Mouse (Mus musculus) lung, postnatal 0 days (tissue): ENCODE measurements at regions not wholly inside any gene's neighbourhood (a gene's known extent, or its start where the extent isn't known, plus 50 kb on each side); places are given as distances from the start of the nearest gene placed in this dataset.

Source experiments
- ATAC-seq: fragments of 200-750 bp; cut with Nextera tagmentation; 2 replicates; pipeline ENCODE4 v1.8.0; 2017; ENCODE audit warnings: moderate library complexity
- DNase-seq: peaks from one replicate; pipeline ENCODE4 v3.0.0-alpha.2; 2016; ENCODE audit warnings: low spot score
- H3K27ac ChIP-seq: fragments of 300-500 bp; sonication (generic); 2 replicates; pipeline ENCODE4 v1.5.1; 2014; ENCODE audit warnings: antibody characterized with exemption, mild to moderate bottlenecking, low read length, mixed read lengths
- H3K27me3 ChIP-seq: fragments of 300-500 bp; sonication (generic); replicated peaks from 2 replicates; pipeline ENCODE4 v1.6.1; 2014; ENCODE audit warnings: low read length, mixed read lengths; ENCODE audit not compliant: insufficient read depth
- H3K36me3 ChIP-seq: fragments of 300-500 bp; sonication (generic); 2 replicates; pipeline ENCODE4 v1.6.1; 2014; ENCODE audit warnings: low read length, mixed read lengths; ENCODE audit not compliant: insufficient read depth
- H3K4me1 ChIP-seq: fragments of 300-500 bp; sonication (generic); 2 replicates; pipeline ENCODE4 v1.6.1; 2014; ENCODE audit warnings: antibody characterized with exemption, low read depth, low read length, mixed read lengths; ENCODE audit not compliant: insufficient read depth
- H3K4me2 ChIP-seq: fragments of 300-500 bp; sonication (generic); replicated peaks from 2 replicates; pipeline ENCODE4 v1.6.1; 2014; ENCODE audit warnings: low read depth, mild to moderate bottlenecking, low read length, moderate library complexity, mixed read lengths
- H3K4me3 ChIP-seq: fragments of 300-500 bp; sonication (generic); 2 replicates; pipeline ENCODE4 v1.5.1; 2014; ENCODE audit warnings: low read depth, low read length
- H3K9ac ChIP-seq: fragments of 300-500 bp; sonication (generic); replicated peaks from 2 replicates; pipeline ENCODE4 v1.6.1; 2014; ENCODE audit warnings: low read depth, mild to moderate bottlenecking
- H3K9me3 ChIP-seq: fragments of 300-500 bp; sonication (generic); 2 replicates; pipeline ENCODE4 v1.6.1; 2016; ENCODE audit warnings: low read length, mixed read lengths
- CTCF ChIP-seq: IDR thresholded peaks from 2 replicates; pipeline ENCODE4 v1.5.1; 2016; ENCODE audit warnings: antibody characterized with exemption, mild to moderate bottlenecking
- EP300 ChIP-seq: IDR thresholded peaks from 2 replicates; pipeline ENCODE4 v1.6.1; 2016; ENCODE audit warnings: antibody characterized with exemption, mild to moderate bottlenecking, control low read depth
- WGBS: fragments of 180-500 bp; shearing (Covaris S2); extraction: QIAGEN DNeasy Blood & Tissue Kit; methylation state at CpG from one replicate; pipeline ENCODE4 v1.1.7; 2014; 5-methylcytosine and 5-hydroxymethylcytosine counted together

DNA sequence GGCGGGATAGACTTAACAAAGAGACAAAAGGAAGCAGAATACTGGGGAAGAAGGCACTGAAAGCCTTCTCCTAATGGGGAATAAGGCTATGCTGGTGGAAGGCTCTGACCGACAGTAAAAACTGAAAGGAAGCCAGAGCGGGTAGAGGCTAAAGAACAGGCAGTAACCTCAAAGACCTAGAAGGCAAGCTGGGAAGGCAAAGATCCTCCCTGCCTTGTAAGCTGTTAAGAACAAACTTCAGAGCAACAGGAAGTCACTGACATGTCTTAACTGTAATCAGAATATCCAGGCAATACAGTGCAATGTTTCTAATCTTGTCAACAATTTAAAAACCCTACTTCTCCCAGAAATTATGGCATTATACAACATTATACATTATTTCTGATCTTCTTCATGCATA lies 235.2 kb upstream of the Mef2c start:
- TF ChIP-seq EP300 (no peak), CTCF (no peak)
- 58% methylated on average over 3 of the region's 3 CpGs for WGBS
- no peak for DNase-seq

DNA sequence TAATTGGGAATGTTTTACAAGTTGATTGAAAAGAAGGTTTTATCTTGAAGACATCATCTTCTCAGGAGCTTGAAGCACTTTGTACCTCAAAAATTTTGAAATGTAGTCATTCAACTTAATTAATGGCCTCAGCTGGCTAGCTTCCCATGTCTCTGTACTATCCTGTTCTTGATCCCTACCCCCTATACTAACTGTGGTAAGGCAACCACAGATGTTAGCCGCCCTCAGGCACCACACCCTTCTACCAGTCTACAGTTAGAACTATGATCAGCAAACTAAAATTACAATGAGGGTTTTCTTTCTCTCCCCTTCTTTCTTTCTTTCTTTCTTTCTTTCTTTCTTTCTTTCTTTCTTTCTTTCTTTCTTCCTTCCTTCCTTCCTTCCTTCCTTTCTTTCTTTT lies 225.1 kb upstream of the Mef2c start:
- Histone ChIP-seq H3K4me1 (no peaks in the 10 kb centered on the region), H3K4me3 (no peak overlapping the region), H3K27ac (no peak overlapping the region), H3K9ac (no peak overlapping the region), H3K4me2 (no peak overlapping the region), H3K9me3 (no peaks in the 10 kb centered on the region), H3K27me3 (no peaks in the 10 kb centered on the region), H3K36me3 (no peaks in the 10 kb centered on the region)
- WGBS, result 87% methylated on average over 1 of the region's 1 CpGs
- no peak for DNase-seq
- no peak for ATAC-seq
- TF ChIP-seq CTCF (no peak), EP300 (no peak)

More for the DNA sequence above, 235.2 kb upstream of the Mef2c start:
- Histone ChIP-seq H3K9ac (no peak overlapping the region), H3K4me3 (no peak overlapping the region), H3K27ac (no peak overlapping the region), H3K4me2 (no peak overlapping the region), H3K27me3 (no peaks in the 10 kb centered on the region), H3K36me3 (no peaks in the 10 kb centered on the region), H3K4me1 (no peaks in the 10 kb centered on the region), H3K9me3 (no peaks in the 10 kb centered on the region)
- ATAC-seq, result no peak

DNA sequence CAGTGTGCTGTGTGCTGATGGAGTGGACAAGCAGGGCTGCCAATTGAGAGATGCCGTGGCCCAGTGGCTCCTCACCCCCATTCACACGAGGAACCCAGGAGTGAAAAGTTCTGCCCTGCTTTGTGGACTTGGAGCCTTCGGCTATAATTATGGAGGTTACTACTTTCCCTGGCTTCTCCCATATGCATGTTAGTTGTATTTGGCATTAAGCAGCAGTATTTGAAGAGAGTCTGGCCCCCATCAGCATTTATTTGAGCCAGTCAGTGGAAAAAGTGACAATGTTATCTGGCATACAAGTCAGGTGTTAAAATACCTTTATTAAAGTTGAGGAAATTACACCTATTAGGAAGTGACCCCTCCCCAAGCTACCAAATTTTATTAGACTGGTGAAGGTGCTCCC lies 196.1 kb upstream of the Mef2c start:
- no peak overlapping the region for H3K9ac ChIP-seq
- H3K27ac ChIP-seq, result no peak overlapping the region
- 68% methylated on average over 3 of the region's 3 CpGs for WGBS
- ATAC-seq (no peak), DNase-seq (no peak)
- H3K4me2 ChIP-seq, result no peak overlapping the region
- H3K27me3 ChIP-seq, result no peaks in the 10 kb centered on the region
- H3K4me1 ChIP-seq, result no peaks in the 10 kb centered on the region
- TF ChIP-seq CTCF (no peak), EP300 (no peak)
- no peaks in the 10 kb centered on the region for H3K36me3 ChIP-seq
- no peak overlapping the region for H3K4me3 ChIP-seq
- no peaks in the 10 kb centered on the region for H3K9me3 ChIP-seq

- H3K27me3 ChIP-seq, result no peaks in the 10 kb centered on the region
- ATAC-seq (no peak), DNase-seq (no peak)
- no peak overlapping the region for H3K4me3 ChIP-seq
- TF ChIP-seq EP300 (no peak), CTCF (no peak)
- H3K36me3 ChIP-seq, result no peaks in the 10 kb centered on the region
- H3K4me2 ChIP-seq, result no peak overlapping the region
- 58% methylated on average over 4 of the region's 4 CpGs for WGBS
- no peaks in the 10 kb centered on the region for H3K9me3 ChIP-seq
- H3K27ac ChIP-seq, result no peak overlapping the region
- no peak overlapping the region for H3K9ac ChIP-seq
- H3K4me1 ChIP-seq, result no peaks in the 10 kb centered on the region
Observed at GRCm38 (mm10) chr13:83328488-83328887, 175.3 kb upstream of the Mef2c start.

GRCm38 (mm10) chr13:83333728-83334127 lies 170.1 kb upstream of the Mef2c start:
- DNase-seq, result no peak
- Histone ChIP-seq H3K27ac (no peak overlapping the region), H3K9me3 (no peaks in the 10 kb centered on the region), H3K27me3 (no peaks in the 10 kb centered on the region), H3K36me3 (no peaks in the 10 kb centered on the region), H3K4me3 (no peak overlapping the region), H3K4me2 (no peak overlapping the region), H3K9ac (no peak overlapping the region), H3K4me1 (no peaks in the 10 kb centered on the region)
- ATAC-seq, result no peak
- 62% methylated on average over 5 of the region's 5 CpGs for WGBS
- TF ChIP-seq CTCF, result no peak
- TF ChIP-seq EP300, result no peak

DNA sequence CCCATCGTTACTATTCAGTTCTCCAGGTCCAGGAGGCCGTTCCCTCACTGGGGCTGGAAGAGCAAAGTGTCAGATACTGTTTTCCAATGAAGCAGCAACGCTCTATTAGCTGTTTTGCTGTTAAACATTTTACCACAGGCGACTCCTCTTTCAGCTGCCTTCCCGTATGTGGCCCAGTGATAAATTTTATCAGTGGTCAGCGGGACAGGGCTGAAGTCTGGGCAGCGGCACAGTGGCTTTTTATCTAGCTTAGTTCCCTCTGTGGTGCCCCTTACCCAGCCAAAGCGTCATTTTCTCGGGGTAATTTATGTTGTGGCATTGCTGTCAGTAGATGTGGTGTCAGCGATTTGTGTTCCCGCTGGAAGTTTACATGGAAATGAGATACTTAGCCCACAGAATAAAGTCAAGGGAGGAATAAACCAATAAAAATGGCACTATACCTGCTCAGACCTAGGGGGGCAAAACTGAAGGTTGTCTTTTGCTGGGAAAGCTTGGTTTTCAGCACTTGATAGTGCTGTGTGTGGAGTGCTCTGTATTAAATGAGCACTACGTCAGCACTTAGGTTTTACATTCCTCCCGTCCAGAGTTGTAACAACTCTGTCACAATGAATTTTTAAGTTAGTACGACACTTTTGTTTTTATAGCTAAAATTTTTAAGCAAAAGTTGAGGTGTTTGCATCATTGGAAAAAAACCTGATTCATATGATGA lies 159.1 kb upstream of the Mef2c start:
- Histone ChIP-seq H3K9me3 (no peaks in the 10 kb centered on the region), H3K4me2 (no peak overlapping the region), H3K9ac (no peak overlapping the region), H3K36me3 (no peaks in the 10 kb centered on the region), H3K4me3 (no peak overlapping the region), H3K4me1 (no peaks in the 10 kb centered on the region), H3K27ac (no peak overlapping the region), H3K27me3 (no peaks in the 10 kb centered on the region)
- WGBS, result 51% methylated on average over 14 of the region's 14 CpGs
- DNase-seq, result no peak
- ATAC-seq, result no peak
- no peak for TF ChIP-seq CTCF
- no peak for TF ChIP-seq EP300

DNA sequence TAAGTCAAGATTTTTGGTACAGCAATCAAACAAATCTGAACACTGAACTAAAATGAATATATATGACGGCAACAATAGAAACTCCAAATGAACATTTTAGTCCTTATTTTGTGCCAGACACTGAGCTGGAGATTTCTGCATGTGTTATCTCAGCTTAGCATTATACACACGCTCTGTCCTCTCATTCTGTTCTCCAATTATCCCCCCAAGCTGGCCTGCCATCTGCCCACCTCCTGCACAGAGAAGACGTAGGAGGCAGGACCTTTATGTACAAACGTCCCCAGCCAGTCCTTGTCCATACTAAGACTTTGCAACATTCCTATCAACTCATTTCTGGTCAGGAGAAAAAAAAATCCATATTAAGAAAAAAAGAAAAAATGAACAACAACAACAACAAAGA lies 148.5 kb upstream of the Mef2c start:
- 71% methylated on average over 4 of the region's 4 CpGs for WGBS
- Histone ChIP-seq H3K27ac (no peak overlapping the region), H3K36me3 (no peaks in the 10 kb centered on the region), H3K4me2 (no peak overlapping the region), H3K27me3 (no peaks in the 10 kb centered on the region), H3K9me3 (no peaks in the 10 kb centered on the region), H3K4me1 (no peaks in the 10 kb centered on the region), H3K9ac (no peak overlapping the region), H3K4me3 (no peak overlapping the region)
- TF ChIP-seq EP300 (no peak), CTCF (no peak)
- no peak for DNase-seq
- no peak for ATAC-seq
